Mouse (Mus musculus): ENCODE measurements at regions not wholly inside any gene's neighbourhood (a gene's known extent, or its start where the extent isn't known, plus 50 kb on each side); places are given as distances from the start of the nearest gene placed in this dataset.
"Not testable (repeated sequence)": the region's sequence is repeated elsewhere in the genome, so short reads cannot be mapped to it uniquely, and the experiment has no call there.

GRCm38 (mm10) chr3:111392713-111393112 is 1141.9 kb upstream of the Prmt6 start:
- TF ChIP-seq CTCF (IDR thresholded peaks at IDR 0.05; ENCODE audit: borderline replicate concordance, extremely low read depth, insufficient read depth, insufficient read length); POLR2A (IDR thresholded peaks at IDR 0.05; ENCODE audit: borderline replicate concordance, extremely low read depth, insufficient read depth, insufficient read length, poor library complexity, severe bottlenecking): not testable (repeated sequence)
